Mouse (Mus musculus): Measurements from ENCODE around the gene Slc12a3. TPM values are rescaled to one million over a fixed set of nuclear protein-coding genes. Genes with fewer than 3 reads are reported as not detected.
A peak's percentile ranks its signal among the peaks of the same experiment; 100 is the strongest.

Gene Slc12a3
- polyA plus RNA-seq, 1 experiment from 2014 or later: not detected

GRCm38 (mm10) chr8:94379686-94380085 lies 50.7 kb downstream of the Slc12a3 start:
- no peaks in the 10 kb centered on the region for H3K4me1 ChIP-seq
- 90% methylated on average over 9 of the region's 9 CpGs for WGBS
- H3K9me3 ChIP-seq: no peaks in the 10 kb centered on the region
- H3K27ac ChIP-seq (replicated peaks): no peak overlapping the region
- H3K4me3 ChIP-seq: no peak overlapping the region
- no peaks in the 10 kb centered on the region for H3K36me3 ChIP-seq (replicated peaks)
- DNase-seq (ENCODE audit: low spot score): no peak
- H3K27me3 ChIP-seq (replicated peaks; ENCODE audit: low read depth, poor library complexity, severe bottlenecking): no peaks in the 10 kb centered on the region

DNA sequence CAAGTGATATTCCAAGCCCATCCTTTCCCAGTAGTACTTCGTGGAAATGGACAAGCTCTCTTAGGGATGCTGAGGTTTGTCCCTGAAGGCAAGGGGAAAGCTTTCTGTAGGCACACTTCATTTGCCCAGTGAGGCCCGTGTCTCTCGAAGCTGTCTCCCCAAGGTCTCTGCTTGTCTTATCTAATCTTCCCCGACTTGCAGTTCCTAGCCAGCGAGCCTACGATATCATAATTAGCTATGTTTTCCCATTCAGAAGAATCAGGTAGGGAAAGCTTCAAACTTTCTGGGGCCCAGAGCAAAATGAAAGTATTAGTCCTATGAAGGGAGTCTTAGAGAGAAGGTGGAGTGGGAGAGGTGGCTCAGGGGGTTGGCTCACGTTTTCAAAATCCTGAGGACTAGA lies 55.2 kb downstream of the Slc12a3 start:
- H3K27ac ChIP-seq (replicated peaks): no peak overlapping the region
- H3K36me3 ChIP-seq (replicated peaks): no peaks in the 10 kb centered on the region
- no peak for DNase-seq (ENCODE audit: low spot score)
- H3K4me1 ChIP-seq: peaks cover 18% of the 10 kb centered on the region
- H3K27me3 ChIP-seq (replicated peaks; ENCODE audit: low read depth, poor library complexity, severe bottlenecking): no peaks in the 10 kb centered on the region
- no peak overlapping the region for H3K4me3 ChIP-seq
- no peaks in the 10 kb centered on the region for H3K9me3 ChIP-seq
- 88% methylated on average over 7 of the region's 7 CpGs for WGBS

GRCm38 (mm10) chr8:94385506-94386213 lies 56.7 kb downstream of the Slc12a3 start:
- DNase-seq (ENCODE audit: low spot score): no peak
- Histone ChIP-seq H3K27me3 (replicated peaks; ENCODE audit: low read depth, poor library complexity, severe bottlenecking) (no peaks in the 10 kb centered on the region), H3K27ac (replicated peaks) (peak overlapping the region; percentile 95), H3K4me3 (peak overlapping the region; percentile 72), H3K9me3 (no peaks in the 10 kb centered on the region), H3K36me3 (replicated peaks) (peaks cover 15% of the 10 kb centered on the region), H3K4me1 (peaks cover 18% of the 10 kb centered on the region)
- WGBS: 28% methylated on average over 20 of the region's 20 CpGs

- Histone ChIP-seq H3K27me3 (replicated peaks; ENCODE audit: low read depth, poor library complexity, severe bottlenecking) (no peaks in the 10 kb centered on the region), H3K4me1 (peaks cover 18% of the 10 kb centered on the region), H3K4me3 (peak within 1 kb of the TSS; percentile 72), H3K27ac (replicated peaks) (peak within 1 kb of the TSS; percentile 95), H3K9me3 (no peaks in the 10 kb centered on the region), H3K36me3 (replicated peaks) (peaks cover 22% of the 10 kb centered on the region)
- peak; percentile 96 for DNase-seq (ENCODE audit: low spot score)
- WGBS: under 1% methylated on average over 65 of the region's 65 CpGs
Measured at GRCm38 (mm10) chr8:94386214-94387026, 57.4 kb downstream of the Slc12a3 start, which contains the start of gene Herpud1. Herpud1 (plus strand) TSS chr8:94386438.

GRCm38 (mm10) chr8:94387027-94387684 lies 58.2 kb downstream of the Slc12a3 start:
- Histone ChIP-seq H3K9me3 (no peaks in the 10 kb centered on the region), H3K36me3 (replicated peaks) (peaks cover 30% of the 10 kb centered on the region), H3K4me3 (peak overlapping the region; percentile 72), H3K4me1 (peaks cover 18% of the 10 kb centered on the region), H3K27ac (replicated peaks) (peak overlapping the region; percentile 95), H3K27me3 (replicated peaks; ENCODE audit: low read depth, poor library complexity, severe bottlenecking) (no peaks in the 10 kb centered on the region)
- peak; percentile 88 for DNase-seq (ENCODE audit: low spot score)
- WGBS: under 1% methylated on average over 25 of the region's 25 CpGs

DNA sequence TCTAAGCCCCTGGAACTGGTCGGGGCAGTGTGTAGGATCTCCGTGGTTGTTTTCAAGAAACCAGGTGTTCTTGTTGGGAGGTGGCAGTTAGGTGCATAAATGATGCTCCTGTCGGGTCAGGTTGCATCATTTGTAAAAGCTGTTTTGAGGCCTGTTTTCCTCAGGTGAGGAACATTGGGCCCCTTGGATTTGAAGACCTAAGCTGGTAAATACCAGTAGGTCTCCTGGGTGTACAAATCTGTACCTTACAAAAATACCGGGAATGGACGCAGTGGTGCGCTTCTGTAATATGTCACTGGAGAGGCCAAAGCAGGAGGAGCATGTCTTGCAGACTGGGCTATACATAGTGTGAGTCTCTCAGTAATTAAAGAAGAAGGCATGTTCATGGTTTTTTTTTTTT lies 58.8 kb downstream of the Slc12a3 start:
- WGBS: 38% methylated on average over 6 of the region's 6 CpGs
- DNase-seq (ENCODE audit: low spot score): no peak
- H3K27ac ChIP-seq (replicated peaks): peak overlapping the region; percentile 95

GRCm38 (mm10) chr8:94389531-94389930 lies 60.5 kb downstream of the Slc12a3 start:
- peaks cover 18% of the 10 kb centered on the region for H3K4me1 ChIP-seq

More for the DNA sequence above, 58.8 kb downstream of the Slc12a3 start:
- H3K36me3 ChIP-seq (replicated peaks): peaks cover 36% of the 10 kb centered on the region
- peaks cover 18% of the 10 kb centered on the region for H3K4me1 ChIP-seq
- H3K4me3 ChIP-seq: peak overlapping the region; percentile 72
- no peaks in the 10 kb centered on the region for H3K27me3 ChIP-seq (replicated peaks; ENCODE audit: low read depth, poor library complexity, severe bottlenecking)
- no peaks in the 10 kb centered on the region for H3K9me3 ChIP-seq

GRCm38 (mm10) chr8:94390429-94390828 lies 61.4 kb downstream of the Slc12a3 start:
- WGBS: 95% methylated on average over 6 of the region's 6 CpGs

More at GRCm38 (mm10) chr8:94389531-94389930, 60.5 kb downstream of the Slc12a3 start:
- 91% methylated on average over 6 of the region's 6 CpGs for WGBS
- H3K27ac ChIP-seq (replicated peaks): no peak overlapping the region
- peaks cover 53% of the 10 kb centered on the region for H3K36me3 ChIP-seq (replicated peaks)
- DNase-seq (ENCODE audit: low spot score): no peak
- H3K9me3 ChIP-seq: no peaks in the 10 kb centered on the region
- H3K4me3 ChIP-seq: no peak overlapping the region
- H3K27me3 ChIP-seq (replicated peaks; ENCODE audit: low read depth, poor library complexity, severe bottlenecking): no peaks in the 10 kb centered on the region

DNA sequence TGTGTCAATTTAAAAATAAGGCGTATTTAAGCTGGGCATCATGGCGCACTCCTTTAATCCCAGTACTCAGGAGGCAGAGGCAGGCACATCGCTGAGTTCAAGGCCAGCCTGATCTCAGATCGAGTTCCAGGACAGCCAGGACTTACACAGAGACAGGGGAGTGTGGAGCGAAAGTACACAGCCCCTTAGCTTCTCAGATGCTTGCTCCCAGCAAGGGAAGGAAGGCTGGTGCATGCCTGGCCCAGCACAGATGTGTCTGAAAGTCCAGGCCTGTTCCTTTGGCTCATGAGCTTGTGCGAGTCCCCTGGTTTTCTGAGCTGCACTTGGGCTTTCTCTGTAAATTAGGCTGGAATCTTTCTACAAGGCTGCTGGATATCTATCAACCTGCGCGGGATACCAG lies 61.9 kb downstream of the Slc12a3 start:
- Histone ChIP-seq H3K36me3 (replicated peaks) (peaks cover 67% of the 10 kb centered on the region), H3K27ac (replicated peaks) (no peak overlapping the region), H3K4me3 (no peak overlapping the region), H3K4me1 (peaks cover 12% of the 10 kb centered on the region), H3K9me3 (no peaks in the 10 kb centered on the region), H3K27me3 (replicated peaks; ENCODE audit: low read depth, poor library complexity, severe bottlenecking) (no peaks in the 10 kb centered on the region)
- DNase-seq (ENCODE audit: low spot score): no peak
- WGBS: 94% methylated on average over 8 of the region's 8 CpGs

More at GRCm38 (mm10) chr8:94390429-94390828, 61.4 kb downstream of the Slc12a3 start:
- peaks cover 17% of the 10 kb centered on the region for H3K4me1 ChIP-seq
- H3K9me3 ChIP-seq: no peaks in the 10 kb centered on the region
- H3K27ac ChIP-seq (replicated peaks): no peak overlapping the region
- H3K36me3 ChIP-seq (replicated peaks): peaks cover 62% of the 10 kb centered on the region
- H3K27me3 ChIP-seq (replicated peaks; ENCODE audit: low read depth, poor library complexity, severe bottlenecking): no peaks in the 10 kb centered on the region
- no peak overlapping the region for H3K4me3 ChIP-seq
- no peak for DNase-seq (ENCODE audit: low spot score)

DNA sequence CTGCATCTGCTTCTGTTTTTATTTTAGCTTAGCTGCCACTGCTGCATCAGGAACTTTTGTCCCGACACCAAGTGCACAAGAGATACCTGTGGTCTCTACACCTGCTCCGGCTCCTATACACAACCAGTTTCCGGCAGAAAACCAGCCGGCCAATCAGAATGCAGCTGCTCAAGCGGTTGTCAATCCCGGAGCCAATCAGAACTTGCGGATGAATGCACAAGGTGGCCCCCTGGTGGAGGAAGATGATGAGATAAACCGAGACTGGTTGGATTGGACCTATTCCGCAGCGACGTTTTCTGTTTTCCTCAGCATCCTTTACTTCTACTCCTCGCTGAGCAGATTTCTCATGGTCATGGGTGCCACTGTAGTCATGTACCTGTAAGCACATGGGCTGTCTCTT lies 63.1 kb downstream of the Slc12a3 start:
- peaks cover 5% of the 10 kb centered on the region for H3K4me1 ChIP-seq
- WGBS: 81% methylated on average over 12 of the region's 12 CpGs

GRCm38 (mm10) chr8:94392648-94393047 lies 63.6 kb downstream of the Slc12a3 start:
- Histone ChIP-seq H3K27ac (replicated peaks) (no peak overlapping the region), H3K4me1 (peaks cover 4% of the 10 kb centered on the region), H3K4me3 (no peak overlapping the region), H3K36me3 (replicated peaks) (peaks cover 83% of the 10 kb centered on the region), H3K9me3 (no peaks in the 10 kb centered on the region), H3K27me3 (replicated peaks; ENCODE audit: low read depth, poor library complexity, severe bottlenecking) (no peaks in the 10 kb centered on the region)
- 87% methylated on average over 6 of the region's 6 CpGs for WGBS
- DNase-seq (ENCODE audit: low spot score): no peak

More for the DNA sequence above, 63.1 kb downstream of the Slc12a3 start:
- Histone ChIP-seq H3K27me3 (replicated peaks; ENCODE audit: low read depth, poor library complexity, severe bottlenecking) (no peaks in the 10 kb centered on the region), H3K27ac (replicated peaks) (no peak overlapping the region), H3K9me3 (no peaks in the 10 kb centered on the region), H3K36me3 (replicated peaks) (peaks cover 78% of the 10 kb centered on the region), H3K4me3 (no peak overlapping the region)
- peak; percentile 56 for DNase-seq (ENCODE audit: low spot score)

GRCm38 (mm10) chr8:94395851-94396540 lies 67.0 kb downstream of the Slc12a3 start:
- H3K4me3 ChIP-seq: no peak overlapping the region
- H3K27ac ChIP-seq (replicated peaks): no peak overlapping the region
- H3K9me3 ChIP-seq: no peaks in the 10 kb centered on the region
- 88% methylated on average over 6 of the region's 6 CpGs for WGBS
- DNase-seq (ENCODE audit: low spot score): no peak
- no peaks in the 10 kb centered on the region for H3K27me3 ChIP-seq (replicated peaks; ENCODE audit: low read depth, poor library complexity, severe bottlenecking)
- no peaks in the 10 kb centered on the region for H3K4me1 ChIP-seq
- H3K36me3 ChIP-seq (replicated peaks): peaks cover 69% of the 10 kb centered on the region

All from embryonic facial prominence, embryonic 10.5 days (tissue).